Mouse (Mus musculus) heart, embryonic 10.5 days (tissue): Measurements from ENCODE around the gene Gm17467. TPM values are rescaled to one million over a fixed set of nuclear protein-coding genes. Genes with fewer than 3 reads are reported as not detected.
"Not testable (repeated sequence)": the region's sequence is repeated elsewhere in the genome, so short reads cannot be mapped to it uniquely, and the experiment has no call there.

Source experiments
- DNase-seq: peaks from one replicate; pipeline ENCODE4 v3.0.0-alpha.2; 2017; ENCODE audit warnings: low spot score
- H3K27ac ChIP-seq: fragments of 300-500 bp; sonication (generic); 2 replicates; pipeline ENCODE4 v1.5.1; 2016; ENCODE audit warnings: mild to moderate bottlenecking
- H3K27me3 ChIP-seq: fragments of 300-500 bp; sonication (generic); 2 replicates; pipeline ENCODE4 v1.6.1; 2016; ENCODE audit warnings: mild to moderate bottlenecking; ENCODE audit not compliant: poor library complexity, insufficient read depth, severe bottlenecking
- H3K36me3 ChIP-seq: fragments of 300-500 bp; sonication (generic); 2 replicates; pipeline ENCODE4 v1.6.1; 2016; ENCODE audit warnings: mild to moderate bottlenecking, moderate library complexity
- H3K4me1 ChIP-seq: fragments of 300-500 bp; sonication (generic); 2 replicates; pipeline ENCODE4 v1.6.1; 2016; ENCODE audit warnings: mild to moderate bottlenecking
- H3K4me3 ChIP-seq: fragments of 300-500 bp; sonication (generic); 2 replicates; pipeline ENCODE4 v1.5.1; 2016; ENCODE audit warnings: mild to moderate bottlenecking, moderate library complexity
- H3K9me3 ChIP-seq: fragments of 300-500 bp; sonication (generic); 2 replicates; pipeline ENCODE4 v1.6.1; 2016; ENCODE audit warnings: mild to moderate bottlenecking, moderate library complexity
- WGBS: fragments of 180-500 bp; shearing (Covaris S2); methylation state at CpG from one replicate; pipeline ENCODE4 v1.1.7; 2016; 5-methylcytosine and 5-hydroxymethylcytosine counted together
- polyA plus RNA-seq: library from polyadenylated mRNA; unstranded; fragments of >200 nt; fragmentation: Nextera tagmentation; extraction: Ambion mirVana; gene quantifications from 2 replicates; pipeline ENCODE4 v1.2.1, GENCODE M21; 2016

Gene Gm17467
- polyA plus RNA-seq = not detected in 2 replicates

DNA sequence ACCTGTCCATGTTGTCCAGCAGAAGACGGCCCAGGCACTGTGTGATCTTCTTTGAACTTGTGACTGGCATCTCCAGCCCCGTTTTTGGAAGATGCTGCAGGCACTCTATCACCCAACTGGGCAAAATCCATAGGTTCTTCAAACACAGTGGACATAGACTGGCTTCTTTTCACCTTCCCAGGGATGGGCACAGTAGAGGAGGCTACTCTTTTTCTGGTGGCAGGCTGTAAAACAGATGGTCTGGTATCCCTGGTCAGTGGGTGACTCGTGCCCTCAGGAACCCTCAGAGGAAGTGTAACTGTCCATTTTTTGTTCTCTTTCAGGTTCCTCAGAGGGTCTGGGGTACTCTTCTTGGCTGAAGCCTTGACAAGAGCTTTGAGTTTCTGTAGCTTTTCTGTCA is at the start of gene Gm17467:
Gm17467 (minus strand) TSS at position 101 of the 400 bp plus-strand sequence.
- H3K9me3 ChIP-seq, H3K4me3 ChIP-seq, H3K36me3 ChIP-seq, H3K27me3 ChIP-seq, DNase-seq, H3K27ac ChIP-seq, H3K4me1 ChIP-seq: not testable (repeated sequence)
- WGBS = no CpG with 5 or more reads among the region's 3 CpGs

Other genes starting within 250 kb of the Gm17467 start
- not detected in 2 replicates for gene Cldn34c2, start 123.1 kb downstream of the Gm17467 start, polyA plus RNA-seq
- gene Cldn34c3, start 88.9 kb upstream of the Gm17467 start, polyA plus RNA-seq = not detected in 2 replicates